Mouse (Mus musculus): ENCODE measurements at regions not wholly inside any gene's neighbourhood (a gene's known extent, or its start where the extent isn't known, plus 50 kb on each side); places are given as distances from the start of the nearest gene placed in this dataset.

DNA sequence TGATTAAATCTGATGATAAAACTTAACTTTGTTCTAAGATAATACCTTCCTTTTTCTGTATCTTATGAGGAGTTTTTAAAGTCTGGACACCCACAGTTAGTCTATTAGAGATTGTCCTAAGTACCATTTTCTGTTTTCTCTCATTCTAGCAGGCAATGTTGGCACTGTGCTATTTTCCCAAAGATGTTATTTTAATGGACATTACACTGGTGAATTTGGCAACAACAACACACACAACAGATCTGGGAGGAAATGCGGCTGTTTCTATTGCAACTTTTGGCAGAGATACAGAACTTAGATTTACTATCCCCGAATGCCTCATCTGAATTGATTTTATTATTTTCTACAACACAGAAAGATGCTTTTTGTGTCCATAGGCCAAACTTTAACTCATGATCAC lies 720.9 kb downstream of the Dach1 start:
- TF ChIP-seq POLR2A (IDR thresholded peaks at IDR 0.05; ENCODE audit: insufficient read depth, low read length) (no peak), EP300 (IDR thresholded peaks at IDR 0.05; ENCODE audit: insufficient read depth, low read depth, low read length) (no peak), CTCF (IDR thresholded peaks at IDR 0.05; ENCODE audit: low read depth, low read length) (no peak)
